Mouse (Mus musculus): ENCODE measurements around the gene Tk1. TPM values are rescaled to one million over a fixed set of nuclear protein-coding genes. Genes with fewer than 3 reads are reported as not detected.
"Not testable (repeated sequence)": the region's sequence is repeated elsewhere in the genome, so short reads cannot be mapped to it uniquely, and the experiment has no call there.

Gene Tk1
- polyA plus RNA-seq, 1 experiment from 2014 or later: 114 TPM

GRCm38 (mm10) chr11:117838572-117838971 lies 12.7 kb upstream of the Tk1 start:
- peaks cover 21% of the 10 kb centered on the region for H3K4me1 ChIP-seq (ENCODE audit: control insufficient read depth, insufficient read depth, low read length)
- no peaks in the 10 kb centered on the region for H3K9me3 ChIP-seq (replicated peaks; ENCODE audit: control insufficient read depth, low read length)
- 56% methylated on average over 2 of the region's 2 CpGs for WGBS
- H3K9ac ChIP-seq (ENCODE audit: low read length): no peak overlapping the region
- no peaks in the 10 kb centered on the region for H3K27me3 ChIP-seq (ENCODE audit: control insufficient read depth, insufficient read depth, low read length)
- H3K4me2 ChIP-seq (ENCODE audit: low read depth, low read length): no peak overlapping the region
- no peaks in the 10 kb centered on the region for H3K36me3 ChIP-seq (ENCODE audit: control insufficient read depth, insufficient read depth)
- H3K4me3 ChIP-seq (ENCODE audit: low read length): no peak overlapping the region
- peak; percentile 78 for ATAC-seq (replicated peaks; ENCODE audit: extremely low read depth, insufficient read depth, low FRiP score)
- peak overlapping the region; percentile 54 for H3K27ac ChIP-seq (ENCODE audit: low read length)

GRCm38 (mm10) chr11:117836306-117836705 lies 10.4 kb upstream of the Tk1 start:
- no peak for ATAC-seq (replicated peaks; ENCODE audit: extremely low read depth, insufficient read depth, low FRiP score)
- H3K36me3 ChIP-seq (ENCODE audit: control insufficient read depth, insufficient read depth): no peaks in the 10 kb centered on the region
- H3K4me1 ChIP-seq (ENCODE audit: control insufficient read depth, insufficient read depth, low read length): peaks cover 28% of the 10 kb centered on the region
- H3K27me3 ChIP-seq (ENCODE audit: control insufficient read depth, insufficient read depth, low read length): no peaks in the 10 kb centered on the region
- no peaks in the 10 kb centered on the region for H3K9me3 ChIP-seq (replicated peaks; ENCODE audit: control insufficient read depth, low read length)
- H3K27ac ChIP-seq (ENCODE audit: low read length): no peak overlapping the region
- H3K4me2 ChIP-seq (ENCODE audit: low read depth, low read length): peak overlapping the region; percentile 46
- 26% methylated on average over 13 of the region's 13 CpGs for WGBS
- H3K9ac ChIP-seq (ENCODE audit: low read length): no peak overlapping the region
- H3K4me3 ChIP-seq (ENCODE audit: low read length): peak overlapping the region; percentile 28

- WGBS: 91% methylated on average over 8 of the region's 8 CpGs
- H3K9ac ChIP-seq (ENCODE audit: low read length): no peak overlapping the region
- no peak for ATAC-seq (replicated peaks; ENCODE audit: extremely low read depth, insufficient read depth, low FRiP score)
- H3K4me1 ChIP-seq (ENCODE audit: control insufficient read depth, insufficient read depth, low read length): peaks cover 36% of the 10 kb centered on the region
- no peak overlapping the region for H3K27ac ChIP-seq (ENCODE audit: low read length)
- H3K4me2 ChIP-seq (ENCODE audit: low read depth, low read length): no peak overlapping the region
- H3K9me3 ChIP-seq (replicated peaks; ENCODE audit: control insufficient read depth, low read length): no peaks in the 10 kb centered on the region
- H3K27me3 ChIP-seq (ENCODE audit: control insufficient read depth, insufficient read depth, low read length): no peaks in the 10 kb centered on the region
- H3K36me3 ChIP-seq (ENCODE audit: control insufficient read depth, insufficient read depth): no peaks in the 10 kb centered on the region
- H3K4me3 ChIP-seq (ENCODE audit: low read length): no peak overlapping the region
These were observed 8.2 kb upstream of the Tk1 start for GRCm38 (mm10) chr11:117834086-117834485.

GRCm38 (mm10) chr11:117833509-117833908 lies 7.6 kb upstream of the Tk1 start:
- WGBS: 91% methylated on average over 4 of the region's 6 CpGs
- not testable (repeated sequence) for H3K27me3 ChIP-seq (ENCODE audit: control insufficient read depth, insufficient read depth, low read length); H3K4me2 ChIP-seq (ENCODE audit: low read depth, low read length); H3K4me3 ChIP-seq (ENCODE audit: low read length); H3K9ac ChIP-seq (ENCODE audit: low read length); H3K9me3 ChIP-seq (replicated peaks; ENCODE audit: control insufficient read depth, low read length); ATAC-seq (replicated peaks; ENCODE audit: extremely low read depth, insufficient read depth, low FRiP score); H3K36me3 ChIP-seq (ENCODE audit: control insufficient read depth, insufficient read depth); H3K27ac ChIP-seq (ENCODE audit: low read length)
- H3K4me1 ChIP-seq (ENCODE audit: control insufficient read depth, insufficient read depth, low read length): peaks cover 38% of the 10 kb centered on the region

- Histone ChIP-seq H3K9ac (ENCODE audit: low read length) (no peak overlapping the region), H3K27ac (ENCODE audit: low read length) (no peak overlapping the region), H3K27me3 (ENCODE audit: control insufficient read depth, insufficient read depth, low read length) (no peaks in the 10 kb centered on the region), H3K4me3 (ENCODE audit: low read length) (peak overlapping the region; percentile 39), H3K9me3 (replicated peaks; ENCODE audit: control insufficient read depth, low read length) (no peaks in the 10 kb centered on the region), H3K36me3 (ENCODE audit: control insufficient read depth, insufficient read depth) (no peaks in the 10 kb centered on the region), H3K4me1 (ENCODE audit: control insufficient read depth, insufficient read depth, low read length) (peaks cover 47% of the 10 kb centered on the region), H3K4me2 (ENCODE audit: low read depth, low read length) (peak overlapping the region; percentile 58)
- 26% methylated on average over 28 of the region's 28 CpGs for WGBS
- ATAC-seq (replicated peaks; ENCODE audit: extremely low read depth, insufficient read depth, low FRiP score): 0 out of 2 replicates have a peak, but pooled peaks have one; percentile 5
These were observed 6.4 kb upstream of the Tk1 start for GRCm38 (mm10) chr11:117832086-117832969.

- WGBS: 49% methylated on average over 9 of the region's 9 CpGs
- no peak overlapping the region for H3K4me3 ChIP-seq (ENCODE audit: low read length)
- no peaks in the 10 kb centered on the region for H3K9me3 ChIP-seq (replicated peaks; ENCODE audit: control insufficient read depth, low read length)
- no peaks in the 10 kb centered on the region for H3K27me3 ChIP-seq (ENCODE audit: control insufficient read depth, insufficient read depth, low read length)
- H3K4me2 ChIP-seq (ENCODE audit: low read depth, low read length): no peak overlapping the region
- H3K9ac ChIP-seq (ENCODE audit: low read length): no peak overlapping the region
- H3K36me3 ChIP-seq (ENCODE audit: control insufficient read depth, insufficient read depth): no peaks in the 10 kb centered on the region
- H3K27ac ChIP-seq (ENCODE audit: low read length): peak overlapping the region; percentile 99
- H3K4me1 ChIP-seq (ENCODE audit: control insufficient read depth, insufficient read depth, low read length): peaks cover 56% of the 10 kb centered on the region
- no peak for ATAC-seq (replicated peaks; ENCODE audit: extremely low read depth, insufficient read depth, low FRiP score)
These were observed 4.5 kb upstream of the Tk1 start for GRCm38 (mm10) chr11:117830401-117830800.

GRCm38 (mm10) chr11:117829671-117830215 lies 3.9 kb upstream of the Tk1 start:
- no peak overlapping the region for H3K4me3 ChIP-seq (ENCODE audit: low read length)
- H3K9me3 ChIP-seq (replicated peaks; ENCODE audit: control insufficient read depth, low read length): no peaks in the 10 kb centered on the region
- H3K4me2 ChIP-seq (ENCODE audit: low read depth, low read length): peak overlapping the region; percentile 20; the same call in 1 of the 2 replicates
- 44% methylated on average over 2 of the region's 2 CpGs for WGBS
- H3K4me1 ChIP-seq (ENCODE audit: control insufficient read depth, insufficient read depth, low read length): peaks cover 63% of the 10 kb centered on the region
- H3K27me3 ChIP-seq (ENCODE audit: control insufficient read depth, insufficient read depth, low read length): no peaks in the 10 kb centered on the region
- ATAC-seq (replicated peaks; ENCODE audit: extremely low read depth, insufficient read depth, low FRiP score): no peak
- no peaks in the 10 kb centered on the region for H3K36me3 ChIP-seq (ENCODE audit: control insufficient read depth, insufficient read depth)
- peak overlapping the region; percentile 63 for H3K9ac ChIP-seq (ENCODE audit: low read length)
- H3K27ac ChIP-seq (ENCODE audit: low read length): peak overlapping the region; percentile 99

GRCm38 (mm10) chr11:117828888-117829604 lies 3.2 kb upstream of the Tk1 start:
- peak; percentile 41 for ATAC-seq (replicated peaks; ENCODE audit: extremely low read depth, insufficient read depth, low FRiP score)
- 17% methylated on average over 9 of the region's 9 CpGs for WGBS
- no peak overlapping the region for H3K4me3 ChIP-seq (ENCODE audit: low read length)
- no peaks in the 10 kb centered on the region for H3K36me3 ChIP-seq (ENCODE audit: control insufficient read depth, insufficient read depth)
- peaks cover 68% of the 10 kb centered on the region for H3K4me1 ChIP-seq (ENCODE audit: control insufficient read depth, insufficient read depth, low read length)
- H3K4me2 ChIP-seq (ENCODE audit: low read depth, low read length): peak overlapping the region; percentile 90
- H3K27me3 ChIP-seq (ENCODE audit: control insufficient read depth, insufficient read depth, low read length): no peaks in the 10 kb centered on the region
- peak overlapping the region; percentile 99 for H3K27ac ChIP-seq (ENCODE audit: low read length)
- H3K9me3 ChIP-seq (replicated peaks; ENCODE audit: control insufficient read depth, low read length): no peaks in the 10 kb centered on the region
- peak overlapping the region; percentile 63 for H3K9ac ChIP-seq (ENCODE audit: low read length)
